ENCODE assay signal across 22 mouse cellular contexts in genomic region chr1:82414434-82415045, GRCm38 (mm10).
"Had no signal": no experiment of that assay in that cellular context is flagged by ENCODE, and none has a peak within 500 bp of the region (broad histone marks: within the 10 kb centered on the region; RNA-seq: fewer than 3 reads in every experiment).

No protein-coding gene starts in this region.

- H3K9me3 ChIP-seq: lung, embryonic 15.5 days; megakaryocyte, embryonic 14.5 days; midbrain, embryonic 13.5 days; neural tube, embryonic 13.5 days; neural tube, embryonic 15.5 days had no signal

- DNase-seq: liver, postnatal 0 days; lung, adult 2 months; lung, postnatal 14 days; lung, postnatal 36 days; retina, postnatal 1 day; right cerebral cortex, adult 18-20 months; right cerebral cortex, postnatal 25 days; right cerebral cortex, postnatal 4 days; spleen, adult 18-20 months; thymus, adult 18-20 months; thymus, postnatal 14 days; thymus, postnatal 36 days had no signal

- H3K27me3 ChIP-seq: lung, embryonic 15.5 days; megakaryocyte, embryonic 14.5 days; midbrain, embryonic 13.5 days; neural tube, embryonic 13.5 days; neural tube, embryonic 15.5 days had no signal

- ATAC-seq: liver, postnatal 0 days; lung, postnatal 0 days; midbrain, embryonic 13.5 days; midbrain, embryonic 16.5 days had no signal

- H3K36me3 ChIP-seq: lung, embryonic 15.5 days; midbrain, embryonic 13.5 days; neural tube, embryonic 13.5 days; neural tube, embryonic 15.5 days had no signal

- H3K27ac ChIP-seq: lung, embryonic 15.5 days; macrophage; midbrain, embryonic 13.5 days; neural tube, embryonic 13.5 days; neural tube, embryonic 15.5 days had no signal

- H3K4me2 ChIP-seq: lung, embryonic 15.5 days; midbrain, embryonic 11.5 days; midbrain, embryonic 13.5 days; neural tube, embryonic 13.5 days; neural tube, embryonic 15.5 days had no signal

- H3K4me3 ChIP-seq: lung, embryonic 15.5 days; megakaryocyte, embryonic 14.5 days; midbrain, embryonic 13.5 days; myocyte; neural tube, embryonic 13.5 days; neural tube, embryonic 15.5 days had no signal

- H3K9ac ChIP-seq: liver, postnatal 0 days; lung, embryonic 15.5 days; midbrain, embryonic 13.5 days; neural tube, embryonic 13.5 days; neural tube, embryonic 15.5 days had no signal
